Mouse (Mus musculus) adrenal gland, postnatal 14 days (tissue): ENCODE data around the gene Cdh23. TPM values are rescaled to one million over a fixed set of nuclear protein-coding genes. Genes with fewer than 3 reads are reported as not detected.

Experiments
- DNase-seq: peaks from one replicate; pipeline ENCODE4 v3.0.0; 2021; ENCODE audit warnings: mixed read lengths
- total RNA-seq: library from RNA; stranded (reverse); gene quantifications from 2 replicates; pipeline ENCODE4 v1.2.3, GENCODE M21; 2021

Cdh23 gene
- total RNA-seq, 1 experiment from 2014 or later = 4.5 TPM

- no peak for DNase-seq
Measured at GRCm38 (mm10) chr10:60635568-60636295, 60.6 kb downstream of the Cdh23 start.

GRCm38 (mm10) chr10:60634391-60634790, 61.9 kb downstream of the Cdh23 start:
- no peak for DNase-seq

DNA sequence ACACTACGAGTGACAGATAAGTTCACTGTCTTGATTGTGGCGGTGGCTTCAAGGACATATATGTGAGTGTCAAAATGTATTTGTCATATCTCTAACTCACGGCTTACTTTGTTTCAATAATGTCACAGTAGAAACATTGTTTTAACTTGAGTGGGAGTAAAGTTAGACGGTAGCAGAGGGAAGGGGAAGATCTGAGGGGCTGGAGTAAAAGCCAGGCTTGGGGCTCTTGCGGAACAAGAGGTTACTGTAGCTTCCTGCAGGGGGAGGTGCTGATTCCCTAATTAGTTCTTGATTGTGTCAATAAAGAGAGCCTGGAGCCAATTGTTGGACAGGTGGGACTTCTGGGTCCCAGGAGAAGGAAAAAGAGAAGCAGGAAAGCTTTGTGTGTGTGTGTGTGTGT, 70.2 kb downstream of the Cdh23 start:
- DNase-seq = no peak

DNA sequence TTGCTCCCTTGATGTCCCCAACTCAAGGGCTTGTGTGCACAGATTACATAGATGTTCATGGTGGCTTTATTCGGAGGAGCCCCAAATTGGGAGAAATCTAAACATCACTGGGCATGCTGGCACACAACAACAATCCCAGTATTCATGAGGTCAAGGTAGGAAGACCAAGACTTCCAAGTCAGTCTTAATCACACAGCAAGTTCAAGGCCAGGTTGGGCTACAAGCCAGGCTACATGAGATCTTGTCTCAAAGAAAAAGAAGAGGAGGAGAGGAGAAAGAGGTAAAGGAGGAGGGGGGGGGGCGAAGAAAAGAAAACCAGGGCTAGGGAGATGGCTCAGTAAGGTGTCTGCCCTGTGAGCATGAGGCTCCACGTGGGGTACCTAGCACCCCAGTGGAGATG, 70.8 kb downstream of the Cdh23 start:
- DNase-seq = no peak

- DNase-seq = no peak
Measured at GRCm38 (mm10) chr10:60624945-60625344, 71.3 kb downstream of the Cdh23 start.

GRCm38 (mm10) chr10:60624217-60624708, 72.0 kb downstream of the Cdh23 start:
- no peak for DNase-seq

DNA sequence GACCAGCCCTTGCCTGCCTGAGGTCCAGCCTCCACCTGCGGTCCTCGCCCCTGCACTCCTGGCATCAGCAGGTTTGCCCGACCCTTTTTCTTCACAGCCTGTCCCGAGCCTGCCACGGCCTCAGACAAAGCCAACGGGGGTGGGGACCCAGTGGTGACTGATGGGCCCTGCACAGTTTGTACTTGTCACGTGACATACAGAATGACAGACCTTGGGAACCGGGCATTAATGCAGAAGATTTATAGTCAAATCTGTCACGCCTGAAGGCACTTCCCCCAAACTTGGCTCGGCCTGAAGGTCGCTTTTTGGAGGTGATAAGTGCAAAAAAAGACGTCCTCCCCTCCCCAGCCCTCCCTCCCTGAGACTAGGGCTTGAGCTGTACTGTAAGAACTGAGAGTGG, 73.5 kb downstream of the Cdh23 start:
- peak; percentile 78 for DNase-seq

DNA sequence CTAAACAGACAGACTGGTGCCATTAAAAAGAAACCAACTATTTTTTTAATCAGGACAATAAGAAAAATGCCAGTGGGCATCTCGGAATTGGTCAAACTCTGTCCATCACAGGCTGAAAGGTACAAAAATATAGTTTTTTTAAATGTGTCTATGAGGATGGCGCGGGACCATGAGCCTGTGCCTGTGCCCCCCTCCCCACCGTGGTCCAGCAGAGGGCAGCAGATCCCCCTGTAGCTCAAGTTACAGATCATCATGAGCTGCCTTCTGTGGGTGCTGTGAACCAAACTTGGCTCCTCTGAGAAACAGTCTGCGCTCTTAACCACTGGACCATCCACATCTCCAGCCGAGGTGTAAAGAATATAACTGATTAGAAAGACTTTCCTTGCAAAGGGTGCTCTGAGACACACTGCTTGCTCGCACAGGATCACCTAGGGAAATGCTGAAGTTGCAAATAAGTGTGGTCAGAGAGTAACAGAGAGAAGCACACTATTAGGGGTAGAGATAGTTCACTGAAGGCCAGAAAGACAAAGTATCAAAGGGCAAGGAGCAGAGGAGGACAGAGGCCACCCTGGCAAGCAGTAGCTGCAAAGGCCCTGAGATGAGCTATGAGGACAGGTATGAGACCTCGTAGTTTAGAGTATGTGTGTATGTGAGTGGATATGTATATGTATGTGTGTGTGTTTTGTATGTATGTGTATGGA, 74.7 kb downstream of the Cdh23 start:
- no peak for DNase-seq

DNA sequence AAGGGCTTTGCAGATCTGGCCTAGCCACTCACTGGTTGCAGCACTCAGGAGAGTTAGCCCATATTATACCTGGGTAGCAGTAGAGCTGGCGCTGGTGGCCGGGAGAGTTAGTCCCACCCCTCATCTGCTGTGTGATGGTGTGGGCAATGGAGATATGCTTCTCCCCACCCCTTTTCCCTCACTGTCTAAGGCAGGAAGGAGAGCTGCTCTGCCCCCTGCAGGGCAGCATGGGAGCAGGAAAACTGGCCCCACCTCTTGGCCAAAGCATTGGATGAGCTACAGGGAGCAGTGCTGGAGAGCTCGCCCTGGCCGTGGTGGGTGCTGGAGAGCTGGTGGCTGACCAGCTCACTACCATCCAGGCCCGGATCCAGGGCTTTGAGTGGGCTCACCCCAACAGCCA, 80.4 kb downstream of the Cdh23 start:
- DNase-seq = no peak

DNA sequence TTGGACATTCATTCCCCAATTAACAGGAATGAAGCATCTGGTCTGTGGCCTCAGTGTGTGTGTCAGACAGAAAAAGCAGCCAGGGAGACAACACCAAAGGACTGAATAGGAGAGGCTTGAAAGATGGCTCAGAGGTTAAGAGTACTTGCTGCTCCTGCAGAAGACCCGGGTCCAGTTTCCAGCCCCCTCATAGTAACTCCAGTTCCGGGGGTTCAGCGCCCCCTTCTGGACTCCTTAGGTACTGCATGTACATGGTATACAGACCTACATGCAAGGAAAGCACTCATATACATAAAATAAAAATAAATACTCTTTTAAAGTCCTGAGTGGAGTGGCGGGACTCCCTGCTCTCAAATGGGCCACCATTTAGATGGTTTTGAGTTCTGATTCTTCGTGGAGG, 83.4 kb downstream of the Cdh23 start:
- DNase-seq = no peak

DNA sequence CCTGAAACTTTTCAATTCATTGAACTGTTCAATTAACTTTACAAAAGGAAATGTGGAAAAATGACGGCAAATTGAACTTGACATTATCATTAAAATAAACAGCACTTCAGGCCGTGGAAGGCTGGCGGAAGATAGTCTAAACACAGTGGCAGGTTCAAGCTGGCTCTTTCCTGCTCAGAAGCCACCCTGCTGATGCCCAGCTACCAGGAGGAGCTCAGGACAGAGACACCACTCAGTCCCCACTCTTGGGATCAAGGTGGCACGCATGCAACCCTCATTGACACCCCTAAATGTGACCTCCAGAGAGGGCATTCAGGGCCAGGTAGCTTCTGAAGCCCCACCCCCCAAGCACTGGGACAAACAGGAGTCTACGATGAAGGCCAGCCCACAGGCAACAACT, 89.1 kb downstream of the Cdh23 start:
- DNase-seq = no peak

DNA sequence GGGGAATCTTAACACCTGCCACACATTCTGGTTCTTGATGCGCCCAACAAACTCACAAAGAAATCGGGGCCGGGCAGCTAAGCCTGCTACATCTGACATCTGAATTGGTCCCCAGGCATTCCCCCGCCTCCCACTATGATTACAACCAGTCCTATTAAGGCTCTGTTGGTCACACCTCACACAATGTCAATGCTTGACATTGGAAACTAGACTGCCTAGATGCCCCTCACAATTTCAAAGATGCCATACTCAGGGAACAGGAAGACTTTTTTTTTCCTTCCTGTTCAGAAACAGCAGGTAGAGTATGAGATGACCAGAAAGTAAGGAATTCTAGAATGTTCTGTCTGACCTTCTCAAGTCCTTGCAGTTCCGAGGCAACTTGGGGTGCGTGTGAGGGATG, 89.6 kb downstream of the Cdh23 start:
- no peak for DNase-seq

- no peak for DNase-seq
Measured at GRCm38 (mm10) chr10:60602235-60602634, 94.1 kb downstream of the Cdh23 start.

- DNase-seq = no peak
Measured at GRCm38 (mm10) chr10:60595166-60595565, 101.1 kb downstream of the Cdh23 start.

DNA sequence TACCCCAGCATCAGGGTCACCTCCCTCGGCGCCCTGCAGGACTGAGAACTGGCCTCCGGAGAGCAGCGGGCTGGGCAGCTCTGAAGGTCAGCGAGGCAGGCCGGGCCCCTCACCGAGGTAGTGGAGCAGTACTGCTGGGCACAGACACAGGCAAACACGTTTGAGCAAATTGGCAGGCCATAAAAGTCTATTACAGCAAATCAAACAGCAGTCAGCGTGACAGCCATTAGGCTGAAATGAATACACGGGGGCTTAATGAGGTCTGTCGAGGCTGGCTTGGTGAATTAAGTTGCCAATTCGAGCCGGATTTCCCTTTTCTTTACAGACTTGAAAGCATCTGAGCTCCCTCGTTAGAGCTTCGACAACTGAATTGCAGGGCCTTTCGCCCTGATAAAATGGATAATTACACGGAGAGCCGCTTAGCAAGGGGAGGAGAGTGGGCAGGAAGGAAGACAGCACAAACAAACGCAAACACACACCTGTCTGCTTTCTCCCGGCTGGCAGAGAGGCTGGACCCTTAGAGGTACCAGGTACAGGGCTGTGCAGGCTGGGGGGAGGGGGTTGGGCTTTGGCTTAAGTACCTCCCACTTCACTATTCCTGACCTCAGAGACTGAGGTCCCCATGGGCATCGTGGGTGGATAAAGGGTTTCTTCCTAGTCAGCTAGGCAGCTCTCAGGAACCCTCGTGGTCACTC, 103.3 kb downstream of the Cdh23 start:
- no peak for DNase-seq

- no peak for DNase-seq
Measured at GRCm38 (mm10) chr10:60591281-60591680, 105.0 kb downstream of the Cdh23 start.

DNA sequence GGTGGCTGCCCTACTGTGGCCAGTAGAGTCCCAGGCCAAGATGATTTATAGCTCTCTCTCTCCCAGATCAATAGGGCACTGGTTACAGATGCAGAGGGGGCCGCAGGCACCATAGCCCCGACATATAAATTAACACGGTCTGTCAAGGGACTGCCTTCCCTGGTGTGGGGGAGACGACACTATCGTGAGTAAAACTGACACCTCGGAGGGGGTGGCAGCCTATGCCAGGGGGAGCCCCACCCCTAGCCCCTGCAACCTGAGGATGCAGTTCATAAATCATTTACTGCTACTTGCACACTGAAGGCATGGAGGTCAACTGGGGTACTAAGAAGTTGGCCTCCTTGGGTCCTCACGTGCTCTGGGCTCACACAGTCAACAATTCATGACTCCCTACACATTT, 106.0 kb downstream of the Cdh23 start:
- DNase-seq = no peak

GRCm38 (mm10) chr10:60585691-60586090, 110.6 kb downstream of the Cdh23 start:
- DNase-seq = no peak

GRCm38 (mm10) chr10:60582956-60583355, 113.3 kb downstream of the Cdh23 start:
- no peak for DNase-seq

DNA sequence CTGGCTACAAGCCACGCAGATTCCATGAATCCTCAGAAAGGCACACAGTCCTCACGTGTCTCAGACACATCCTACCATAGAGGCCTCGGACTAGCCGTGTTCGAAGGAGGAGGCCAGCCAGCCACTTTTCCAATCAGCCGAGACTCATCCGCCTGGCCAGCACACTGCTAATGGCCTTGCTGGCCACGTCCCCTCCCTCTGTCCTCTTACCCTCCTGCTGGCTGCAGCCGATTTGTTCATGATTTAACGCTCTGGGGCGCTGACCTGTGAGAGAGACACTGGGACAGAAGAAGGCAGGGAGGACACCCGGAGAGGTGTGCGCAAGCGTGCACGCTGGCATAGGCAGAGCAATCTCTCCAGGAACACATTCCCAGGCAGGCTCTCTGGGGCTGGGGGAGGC, 115.6 kb downstream of the Cdh23 start:
- no peak for DNase-seq

GRCm38 (mm10) chr10:60578738-60579538, 117.4 kb downstream of the Cdh23 start:
- no peak for DNase-seq
